Mouse (Mus musculus) embryonic facial prominence, embryonic 11.5 days (tissue): ENCODE data around the gene C730034F03Rik. TPM values are rescaled to one million over a fixed set of nuclear protein-coding genes. Genes with fewer than 3 reads are reported as not detected.
A peak's percentile ranks its signal among the peaks of the same experiment; 100 is the strongest.

Experiments used
- ATAC-seq: fragments of 200-750 bp; cut with Nextera tagmentation; replicated peaks from 2 replicates; pipeline ENCODE4 v1.8.0; 2017; ENCODE audit warnings: low read depth; ENCODE audit not compliant: insufficient number of reproducible peaks, low FRiP score, low TSS enrichment
- DNase-seq: peaks from one replicate; pipeline ENCODE4 v3.0.0-alpha.2; 2015; ENCODE audit warnings: low spot score
- H3K27ac ChIP-seq: fragments of 300-500 bp; sonication (generic); replicated peaks from 2 replicates; pipeline ENCODE4 v1.5.1; 2014; ENCODE audit warnings: mild to moderate bottlenecking, low read depth, low read length, control low read depth
- H3K27me3 ChIP-seq: fragments of 300-500 bp; sonication (generic); 2 replicates; pipeline ENCODE4 v1.6.1; 2014; ENCODE audit warnings: mild to moderate bottlenecking, low read length, moderate library complexity, mixed read lengths; ENCODE audit not compliant: control insufficient read depth, insufficient read depth
- H3K36me3 ChIP-seq: fragments of 300-500 bp; sonication (generic); replicated peaks from 2 replicates; pipeline ENCODE4 v1.6.1; 2014; ENCODE audit warnings: low read depth, mild to moderate bottlenecking, low read length, moderate library complexity, mixed read lengths; ENCODE audit not compliant: control insufficient read depth, insufficient read depth
- H3K4me1 ChIP-seq: fragments of 300-500 bp; sonication (generic); 2 replicates; pipeline ENCODE4 v1.6.1; 2014; ENCODE audit warnings: low read length, mixed read lengths; ENCODE audit not compliant: control insufficient read depth, insufficient read depth
- H3K4me2 ChIP-seq: fragments of 300-500 bp; sonication (generic); 2 replicates; pipeline ENCODE4 v1.6.1; 2014; ENCODE audit warnings: low read depth, mild to moderate bottlenecking, control low read depth, low read length, moderate library complexity
- H3K4me3 ChIP-seq: fragments of 300-500 bp; sonication (generic); 2 replicates; pipeline ENCODE4 v1.5.1; 2014; ENCODE audit warnings: low read depth, low read length, control low read depth
- H3K9ac ChIP-seq: fragments of 300-500 bp; sonication (generic); replicated peaks from 2 replicates; pipeline ENCODE4 v1.6.1; 2014; ENCODE audit warnings: mild to moderate bottlenecking, control low read depth, low read length
- H3K9me3 ChIP-seq: fragments of 300-500 bp; sonication (generic); replicated peaks from 2 replicates; pipeline ENCODE4 v1.6.1; 2016; ENCODE audit warnings: mild to moderate bottlenecking, low read length, inconsistent platforms, mixed read lengths; ENCODE audit not compliant: control insufficient read depth
- WGBS: fragments of 180-500 bp; shearing (Covaris S2); extraction: QIAGEN DNeasy Blood & Tissue Kit; methylation state at CpG from one replicate; pipeline ENCODE4 v1.1.7; 2014; 5-methylcytosine and 5-hydroxymethylcytosine counted together
- polyA plus RNA-seq: library from polyadenylated mRNA; unstranded; fragments of >200 nt; fragmentation: Nextera tagmentation; extraction: Ambion mirVana; gene quantifications from 2 replicates; pipeline ENCODE4 v1.2.1, GENCODE M21; 2014

The C730034F03Rik gene
- polyA plus RNA-seq, 1 experiment from 2014 or later = 0.63 TPM

DNA sequence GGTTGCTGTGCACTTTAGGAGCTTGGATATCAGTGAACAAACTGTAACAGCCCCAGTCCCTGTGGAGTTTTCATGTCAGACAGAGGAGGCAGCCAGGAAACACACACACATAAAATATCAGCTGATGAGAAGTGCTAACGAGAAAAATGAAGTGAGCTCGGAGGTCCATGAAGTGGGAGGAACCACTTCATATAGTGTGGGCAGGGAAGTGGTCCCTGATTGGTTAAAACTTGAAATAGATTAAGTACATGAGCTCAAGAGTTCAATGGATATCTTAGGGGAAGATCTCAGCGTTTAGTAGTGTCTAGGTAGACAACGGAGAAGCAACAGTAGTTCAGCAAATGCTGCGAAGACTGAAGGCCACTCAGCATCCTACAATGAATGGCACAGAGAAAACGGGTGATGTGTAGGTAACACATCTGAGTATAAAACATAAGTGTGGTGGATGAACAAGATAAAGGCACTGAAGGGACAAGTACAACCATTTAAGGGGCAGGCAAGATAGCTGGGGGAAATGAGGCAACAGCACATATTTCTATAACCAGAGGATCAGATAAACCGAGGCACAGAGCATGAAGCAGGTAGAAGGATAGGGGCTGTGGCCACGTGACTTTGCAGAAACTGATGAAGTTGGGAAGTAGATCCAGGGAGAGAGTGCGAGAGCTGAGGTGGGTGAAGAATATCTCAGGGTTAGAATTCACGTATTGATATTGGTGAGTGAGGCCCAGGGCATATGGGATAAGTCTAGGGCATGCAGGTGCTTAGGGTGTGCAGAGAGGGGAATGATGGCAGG lies 24.4 kb upstream of the C730034F03Rik start:
- no peak overlapping the region for H3K27ac ChIP-seq
- no peak overlapping the region for H3K4me3 ChIP-seq
- H3K36me3 ChIP-seq = no peaks in the 10 kb centered on the region
- H3K4me2 ChIP-seq = no peak overlapping the region
- ATAC-seq = no peak
- H3K9me3 ChIP-seq = no peaks in the 10 kb centered on the region
- 84% methylated on average over 10 of the region's 10 CpGs for WGBS
- no peaks in the 10 kb centered on the region for H3K27me3 ChIP-seq
- H3K9ac ChIP-seq = no peak overlapping the region
- H3K4me1 ChIP-seq = no peaks in the 10 kb centered on the region
- DNase-seq = no peak

DNA sequence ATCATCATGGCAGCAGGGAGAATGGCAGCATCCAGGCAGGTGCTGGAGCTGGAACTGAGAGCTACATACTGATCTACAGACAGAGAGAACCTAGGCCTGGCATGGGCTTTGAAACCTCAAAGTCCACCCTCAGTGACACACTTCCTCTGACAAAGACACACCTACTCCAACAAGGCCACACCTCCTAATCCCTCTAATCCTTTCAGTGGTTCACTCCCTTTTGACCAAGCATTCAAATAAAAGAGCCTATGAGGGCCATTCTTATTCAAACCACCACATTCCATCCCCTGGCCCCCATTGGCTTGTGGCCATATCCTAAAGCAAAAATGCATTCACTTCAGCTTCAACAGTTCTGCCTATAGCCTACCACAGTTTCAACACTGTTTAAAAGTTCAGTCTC lies 22.7 kb upstream of the C730034F03Rik start:
- Histone ChIP-seq H3K9me3 (no peaks in the 10 kb centered on the region), H3K27ac (no peak overlapping the region), H3K4me1 (no peaks in the 10 kb centered on the region), H3K27me3 (no peaks in the 10 kb centered on the region), H3K4me2 (no peak overlapping the region), H3K9ac (no peak overlapping the region), H3K36me3 (no peaks in the 10 kb centered on the region), H3K4me3 (no peak overlapping the region)
- DNase-seq (no peak), ATAC-seq (no peak)

DNA sequence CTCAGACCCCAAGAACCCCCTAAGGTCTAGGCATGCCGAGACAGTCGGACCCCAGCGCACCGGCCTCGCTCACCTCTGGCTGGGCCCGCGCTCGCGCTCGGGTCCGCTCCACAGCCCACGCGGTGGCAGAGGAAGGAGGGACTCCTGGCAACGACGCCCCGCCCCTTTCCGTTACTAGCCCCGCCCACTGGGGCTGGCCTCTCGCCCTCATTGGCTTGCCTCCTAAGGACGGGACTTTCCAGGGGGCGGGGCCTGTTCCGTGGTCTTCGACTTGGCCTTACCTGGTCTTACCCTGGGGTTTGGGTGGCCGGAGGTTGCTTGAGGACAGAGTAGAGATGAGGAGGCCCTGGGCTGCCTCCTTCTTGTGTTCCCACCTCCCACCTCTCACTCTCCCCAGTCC lies 19.3 kb upstream of the C730034F03Rik start, which contains the start of gene Syce3:
TSS of gene Syce3 (minus strand) at position 386 of the 400 bp plus-strand sequence.
- Histone ChIP-seq H3K4me1 (no peaks in the 10 kb centered on the region), H3K27me3 (no peaks in the 10 kb centered on the region), H3K4me3 (no peak within 1 kb of the TSS), H3K9ac (no peak within 1 kb of the TSS), H3K36me3 (no peaks in the 10 kb centered on the region), H3K27ac (no peak within 1 kb of the TSS), H3K4me2 (no peak within 1 kb of the TSS), H3K9me3 (no peaks in the 10 kb centered on the region)
- 86% methylated on average over 15 of the region's 24 CpGs for WGBS
- DNase-seq (no peak), ATAC-seq (no peak)

DNA sequence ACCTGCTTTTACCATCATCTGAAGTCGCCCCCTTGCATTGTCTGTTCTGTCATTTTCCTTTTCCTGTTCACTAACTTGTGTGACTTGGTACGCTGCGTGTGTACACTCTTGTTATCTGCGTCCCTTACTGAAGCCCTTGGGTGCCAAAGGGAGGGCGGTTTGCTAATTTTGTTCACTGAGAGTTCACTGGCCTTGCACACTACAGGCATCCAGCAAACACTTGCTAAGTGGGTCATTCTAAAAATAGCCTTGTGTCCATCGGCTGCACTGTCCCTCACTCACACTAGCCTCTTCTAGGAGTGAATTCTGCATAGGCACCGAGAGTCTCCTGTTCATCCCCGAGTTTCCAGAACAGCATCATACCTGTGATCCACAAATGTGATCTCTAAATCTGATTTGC lies 14.1 kb upstream of the C730034F03Rik start:
- Histone ChIP-seq H3K4me1 (no peaks in the 10 kb centered on the region), H3K9me3 (no peaks in the 10 kb centered on the region), H3K27ac (no peak overlapping the region), H3K4me3 (no peak overlapping the region), H3K9ac (no peak overlapping the region), H3K36me3 (no peaks in the 10 kb centered on the region), H3K27me3 (no peaks in the 10 kb centered on the region), H3K4me2 (no peak overlapping the region)
- WGBS = 87% methylated on average over 8 of the region's 8 CpGs
- ATAC-seq (no peak), DNase-seq (no peak)

DNA sequence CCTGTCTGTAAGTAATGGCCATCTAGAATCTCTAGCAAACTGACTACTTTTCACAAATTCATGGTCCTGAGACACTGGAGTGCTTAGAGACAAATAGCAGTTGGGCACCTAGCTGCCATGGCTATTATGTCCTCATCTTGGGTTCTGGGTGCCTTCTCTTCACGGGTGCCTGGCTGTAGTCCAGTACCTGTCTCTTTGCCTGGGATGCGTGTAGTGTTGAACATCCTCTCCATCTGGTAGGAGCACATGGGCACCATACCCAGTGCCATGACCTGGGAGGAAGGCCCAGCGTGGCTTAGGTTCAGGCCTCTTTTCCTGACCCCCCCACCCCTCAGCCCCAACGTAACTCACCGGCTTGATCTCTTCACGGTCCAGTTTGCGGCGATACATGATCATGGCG lies 7.5 kb upstream of the C730034F03Rik start:
- no peaks in the 10 kb centered on the region for H3K9me3 ChIP-seq
- no peak overlapping the region for H3K27ac ChIP-seq
- WGBS = 92% methylated on average over 9 of the region's 9 CpGs
- ATAC-seq (no peak), DNase-seq (no peak)
- no peak overlapping the region for H3K4me2 ChIP-seq
- no peaks in the 10 kb centered on the region for H3K27me3 ChIP-seq
- H3K4me1 ChIP-seq = no peaks in the 10 kb centered on the region
- no peak overlapping the region for H3K9ac ChIP-seq
- H3K4me3 ChIP-seq = no peak overlapping the region
- H3K36me3 ChIP-seq = 0 out of 2 replicates have a peak, but pooled peaks cover 3% of the 10 kb centered on the region

DNA sequence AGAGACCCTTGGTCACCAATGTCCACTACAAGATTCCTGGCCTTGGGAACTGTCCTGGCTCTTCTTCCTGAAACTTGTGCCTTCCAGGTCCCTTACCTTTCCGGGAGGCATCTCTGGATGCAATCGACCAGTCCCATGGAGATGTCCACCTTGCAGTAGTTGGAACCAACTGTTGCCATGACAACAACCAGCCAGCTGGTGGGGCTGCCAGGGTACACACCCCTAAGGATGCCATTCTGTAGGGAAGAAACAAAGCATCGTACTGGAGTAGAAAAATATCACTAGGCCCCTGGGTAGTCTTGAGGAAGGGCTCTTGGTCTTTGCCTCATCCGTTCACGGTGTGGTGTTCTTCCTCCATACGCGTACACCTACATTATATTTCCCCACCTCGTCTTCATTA lies 4.8 kb upstream of the C730034F03Rik start:
- ATAC-seq (no peak), DNase-seq (no peak)
- H3K4me3 ChIP-seq = no peak overlapping the region
- no peak overlapping the region for H3K9ac ChIP-seq
- H3K4me1 ChIP-seq = no peaks in the 10 kb centered on the region
- 0 out of 2 replicates have a peak, but pooled peaks cover 3% of the 10 kb centered on the region for H3K36me3 ChIP-seq
- H3K4me2 ChIP-seq = no peak overlapping the region
- H3K27ac ChIP-seq = no peak overlapping the region
- 86% methylated on average over 8 of the region's 8 CpGs for WGBS
- no peaks in the 10 kb centered on the region for H3K9me3 ChIP-seq
- H3K27me3 ChIP-seq = no peaks in the 10 kb centered on the region

DNA sequence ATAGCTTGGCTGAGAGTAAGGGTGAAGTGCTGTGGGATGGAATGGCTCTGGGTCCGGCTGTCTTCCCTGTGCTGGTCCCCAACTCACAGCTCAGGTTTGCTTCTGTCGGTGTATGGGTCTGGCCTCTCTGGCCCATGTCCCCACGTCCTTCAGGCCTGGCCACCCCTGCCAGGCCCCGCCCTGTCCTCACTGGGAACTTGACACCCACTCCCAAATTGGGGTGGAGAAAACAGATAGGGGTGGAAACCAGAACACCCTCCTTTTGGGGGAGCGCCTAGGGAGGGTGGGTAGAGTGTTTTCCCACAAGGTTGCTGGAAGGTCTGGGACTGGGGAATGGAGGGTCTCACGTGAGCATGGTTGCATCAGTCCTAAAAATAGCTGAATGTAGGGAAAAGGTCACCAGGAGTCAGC lies 3.7 kb upstream of the C730034F03Rik start, which contains the start of gene Cpt1b:
TSS of gene Cpt1b (minus strand) at position 153 of the 411 bp plus-strand sequence.
- H3K4me2 ChIP-seq = peak within 1 kb of the TSS; percentile 16
- no peaks in the 10 kb centered on the region for H3K27me3 ChIP-seq
- 0 out of 2 replicates have a peak, but pooled peaks cover 3% of the 10 kb centered on the region for H3K36me3 ChIP-seq
- 19% methylated on average over 6 of the region's 6 CpGs for WGBS
- DNase-seq = no peak
- no peak for ATAC-seq
- no peaks in the 10 kb centered on the region for H3K9me3 ChIP-seq
- H3K4me3 ChIP-seq = no peak within 1 kb of the TSS
- no peaks in the 10 kb centered on the region for H3K4me1 ChIP-seq
- H3K27ac ChIP-seq = no peak within 1 kb of the TSS
- H3K9ac ChIP-seq = no peak within 1 kb of the TSS

DNA sequence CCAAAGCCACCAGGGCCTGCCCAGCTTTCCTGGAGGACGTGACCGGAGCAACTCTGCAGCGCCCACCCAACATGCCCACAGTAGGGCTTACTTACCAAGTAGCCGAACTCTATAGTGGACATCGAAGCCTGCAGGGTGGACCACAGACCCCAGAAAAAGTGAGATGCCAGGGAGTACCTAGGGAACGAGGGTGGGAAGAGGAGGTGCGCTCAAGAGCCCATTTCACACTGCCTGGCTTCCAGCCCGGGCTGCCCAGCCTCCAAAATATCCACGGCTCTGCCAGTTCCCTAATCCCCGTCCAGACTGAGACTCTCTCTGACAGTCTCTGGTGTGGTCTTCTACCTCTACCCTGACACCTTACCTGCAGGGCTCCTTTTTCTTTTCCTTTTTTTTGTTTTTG lies 2.7 kb upstream of the C730034F03Rik start:
- Histone ChIP-seq H3K4me3 (no peak overlapping the region), H3K27me3 (no peaks in the 10 kb centered on the region), H3K27ac (no peak overlapping the region), H3K4me2 (no peak overlapping the region), H3K4me1 (no peaks in the 10 kb centered on the region), H3K9ac (no peak overlapping the region), H3K36me3 (0 out of 2 replicates have a peak, but pooled peaks cover 3% of the 10 kb centered on the region), H3K9me3 (no peaks in the 10 kb centered on the region)
- 85% methylated on average over 10 of the region's 10 CpGs for WGBS
- DNase-seq (no peak), ATAC-seq (no peak)
